Mouse (Mus musculus) right cerebral cortex, adult 18-20 months (tissue): ENCODE measurements around the gene Khdrbs1.

ENCODE experiments used
- DNase-seq: peaks from one replicate; pipeline ENCODE4 v3.0.0; 2022; ENCODE audit warnings: mixed read lengths

Gene Khdrbs1

DNA sequence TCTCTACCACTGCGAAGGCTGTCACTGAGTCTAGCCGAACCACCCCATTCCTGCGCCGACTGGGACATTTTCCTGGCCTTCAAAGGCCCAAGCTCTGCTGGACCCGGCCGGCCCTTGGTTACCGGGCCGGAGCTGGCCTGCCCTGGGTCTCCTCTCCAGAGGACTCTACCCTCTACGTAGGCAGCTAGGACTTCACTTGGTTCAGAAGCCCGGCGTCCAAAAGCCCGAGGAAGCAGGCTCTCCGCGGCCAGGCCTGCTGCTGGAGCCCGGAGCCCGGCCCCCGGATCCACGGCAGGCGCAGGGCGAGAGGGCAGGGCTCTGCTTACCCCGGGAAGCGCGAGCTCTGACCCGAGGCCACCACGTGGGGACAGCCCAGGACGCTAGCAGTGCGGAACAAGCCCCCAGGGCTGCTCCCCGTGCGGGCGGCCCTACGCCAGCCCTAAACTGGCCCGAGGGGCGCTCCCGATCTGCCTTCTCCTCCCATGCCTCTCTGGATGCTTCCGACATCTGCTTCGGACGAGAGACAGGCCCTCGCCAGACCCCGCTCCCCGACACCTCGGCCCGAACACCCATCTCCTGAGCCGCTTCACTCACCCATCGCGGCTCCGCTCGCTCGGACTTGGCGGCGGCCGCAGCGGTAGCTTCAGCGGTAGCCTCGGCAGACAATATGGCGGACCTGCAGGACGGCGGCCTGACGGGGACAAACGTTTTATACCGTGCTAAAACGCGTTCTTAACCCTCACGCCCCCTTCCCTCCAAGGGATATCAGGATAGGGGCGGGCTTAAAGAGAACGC lies 69.8 kb downstream of the Khdrbs1 start, which contains the start of gene Kpna6:
Gene Kpna6 (minus strand): TSS at position 685 of the 795 bp plus-strand sequence.
- peak; percentile 94 for DNase-seq

- DNase-seq: peak; percentile 28
Observed at GRCm38 (mm10) chr4:129671491-129672082, 70.5 kb downstream of the Khdrbs1 start.

DNA sequence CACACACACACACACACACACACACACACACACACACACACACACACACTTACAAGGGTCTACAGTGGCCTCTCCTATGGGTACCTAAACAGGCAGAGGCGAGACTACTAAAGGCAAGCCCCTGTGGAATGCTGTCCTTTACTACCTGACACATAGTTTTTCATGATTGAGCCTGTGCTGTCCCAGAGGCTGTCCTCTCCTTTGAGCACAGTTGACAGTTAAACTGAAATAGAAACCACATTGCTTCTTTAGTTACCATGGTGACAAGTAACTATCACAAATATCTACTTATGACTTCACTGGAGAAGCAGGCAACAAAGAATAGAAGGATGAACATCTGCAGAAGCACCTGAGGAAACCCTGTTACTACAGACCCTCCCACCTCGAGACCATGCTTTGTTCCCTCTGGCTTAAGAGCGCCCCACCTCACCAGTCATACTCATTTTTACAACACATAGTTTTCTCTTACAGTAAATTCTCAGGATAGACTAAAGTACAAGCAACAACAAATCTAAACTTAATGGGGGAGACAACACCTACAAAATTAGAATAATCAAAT lies 79.8 kb downstream of the Khdrbs1 start:
- DNase-seq: no peak

DNA sequence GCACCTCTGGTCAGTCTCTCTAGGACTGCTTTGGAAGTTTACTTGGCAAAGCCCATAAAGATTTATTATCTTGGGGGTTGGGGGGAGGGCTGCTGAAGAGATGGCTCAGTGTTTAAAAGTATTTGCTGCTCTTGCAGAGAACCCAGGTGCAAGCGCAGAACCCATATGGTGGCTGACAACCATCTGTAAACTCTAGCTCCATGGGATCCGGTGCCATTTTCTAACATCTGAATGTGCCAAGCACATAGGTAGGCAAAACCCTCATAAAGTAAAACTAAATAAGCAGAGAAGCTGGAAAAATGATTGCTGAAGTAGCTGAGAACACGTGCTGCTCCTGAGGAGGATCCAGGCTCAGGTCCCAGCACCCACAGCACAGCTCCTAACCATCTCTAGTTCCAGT lies 80.5 kb downstream of the Khdrbs1 start:
- no peak for DNase-seq

- peak; percentile 51 for DNase-seq
Observed at GRCm38 (mm10) chr4:129654770-129655169, 87.3 kb downstream of the Khdrbs1 start.
